Mouse (Mus musculus) left cerebral cortex, adult 6 months (tissue): ENCODE results near the gene Bhlhe41. TPM values are rescaled to one million over a fixed set of nuclear protein-coding genes. Genes with fewer than 3 reads are reported as not detected.

Experiments used
- long read RNA-seq, 2 experiments: library from polyadenylated mRNA; unstranded; transcript quantifications; one replicate each; pipeline ENCODE4 v2.0.0; 2019 to 2020
- polyA plus RNA-seq: library from polyadenylated mRNA; unstranded; fragments of <200 nt; fragmentation: Nextera tagmentation; gene quantifications from 2 replicates; pipeline ENCODE4 v1.2.3, GENCODE M21; 2021

The Bhlhe41 gene
- polyA plus RNA-seq, result 32.1 and 38.7 TPM in 2 replicates
- long read RNA-seq, experiment 1, partial matches to known transcripts, result 0 of 3 reads
- long read RNA-seq, experiment 1, other reads (novel, unspliced or antisense), result 3 of 3 reads
- long read RNA-seq, experiment 2, partial matches to known transcripts, result 1 of 135 reads
- long read RNA-seq, experiment 2, other reads (novel, unspliced or antisense), result 134 of 135 reads

DNA sequence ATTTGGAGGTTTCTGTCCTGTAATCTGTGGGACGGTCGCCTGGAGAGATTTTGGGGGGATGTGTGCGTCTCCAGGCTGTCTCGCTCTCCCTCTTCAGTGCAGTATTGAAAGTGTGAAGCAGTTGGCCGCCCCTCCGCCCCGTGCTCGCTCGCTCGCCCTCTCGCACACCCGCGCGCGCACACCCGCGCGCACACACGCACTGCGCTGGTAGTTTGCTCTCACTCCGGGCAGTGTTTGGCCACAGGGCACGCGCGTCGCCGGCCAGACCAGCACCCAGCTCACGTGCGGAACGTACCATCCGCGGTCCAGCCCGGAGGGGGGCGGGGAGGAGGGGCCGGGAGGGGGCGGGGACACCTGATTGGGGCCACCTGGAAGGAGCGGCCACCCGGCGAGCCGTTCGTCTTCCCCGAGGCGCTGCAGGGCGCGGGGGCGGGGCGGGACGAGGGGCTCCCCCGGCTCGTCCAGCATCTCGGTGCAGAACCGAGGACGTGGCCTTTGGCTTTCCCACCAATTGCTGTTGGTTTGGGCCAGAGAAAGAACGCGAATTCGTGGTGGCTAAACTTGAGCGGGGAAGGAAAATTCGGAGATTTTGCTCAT lies at the start of gene Bhlhe41:
Gene Bhlhe41, minus strand, starts transcription at position 270 of the 597 bp plus-strand sequence.

Other genes starting within 250 kb of the Bhlhe41 start
- gene Tuba3b, start 249.8 kb downstream of the Bhlhe41 start, polyA plus RNA-seq, result not detected in 2 replicates
- gene Rassf8, start 118.8 kb downstream of the Bhlhe41 start, polyA plus RNA-seq, result 1.7 and 4.0 TPM in 2 replicates
- 3.1 and 3.6 TPM in 2 replicates for gene Sspn, start 66.1 kb upstream of the Bhlhe41 start, polyA plus RNA-seq